Mouse (Mus musculus) spleen, embryonic (tissue): ENCODE results near the gene Pyroxd1.
"Not testable (repeated sequence)": the region's sequence is repeated elsewhere in the genome, so short reads cannot be mapped to it uniquely, and the experiment has no call there.

Source experiments
- CTCF ChIA-PET: fragments of 350-600 bp; sonication (Branson Sonifier 250); formaldehyde crosslinking; loops from one replicate; lab custom pipeline; 2022; lab: Charles Lee

Pyroxd1 gene

GRCm38 (mm10) chr6:142345440-142346038 lies at the start of gene Pyroxd1:
TSS of gene Pyroxd1 (plus strand) at chr6:142345654.
- CTCF ChIA-PET, result interaction anchor here (0.5 kb wide), 1 partner anchor 1699 kb away, joined by 7 read pairs; no protein-coding TSS in a partner anchor

DNA sequence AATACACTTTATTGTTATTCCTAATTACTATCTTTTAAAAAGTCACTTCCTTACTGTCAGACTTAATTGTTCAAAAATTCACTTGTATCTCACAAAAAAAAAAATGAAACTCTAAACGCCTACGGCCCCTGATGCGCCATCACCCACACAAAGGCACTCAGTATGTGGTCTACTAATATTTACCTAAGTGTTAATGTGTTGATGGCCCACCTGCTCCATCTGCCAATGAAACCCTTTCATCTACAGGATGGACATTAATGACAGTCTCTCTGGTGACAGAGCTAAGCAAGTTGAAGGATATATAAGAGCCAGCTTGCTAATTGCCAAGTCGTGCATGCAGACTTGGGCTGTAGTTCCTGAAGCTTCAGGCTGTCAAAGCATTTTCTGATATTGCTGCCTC lies 47.4 kb upstream of the Pyroxd1 start, which contains the start of gene Iapp:
Gene Iapp (plus strand): TSS at position 326 of the 400 bp plus-strand sequence.
- CTCF ChIA-PET, result no interaction called here

DNA sequence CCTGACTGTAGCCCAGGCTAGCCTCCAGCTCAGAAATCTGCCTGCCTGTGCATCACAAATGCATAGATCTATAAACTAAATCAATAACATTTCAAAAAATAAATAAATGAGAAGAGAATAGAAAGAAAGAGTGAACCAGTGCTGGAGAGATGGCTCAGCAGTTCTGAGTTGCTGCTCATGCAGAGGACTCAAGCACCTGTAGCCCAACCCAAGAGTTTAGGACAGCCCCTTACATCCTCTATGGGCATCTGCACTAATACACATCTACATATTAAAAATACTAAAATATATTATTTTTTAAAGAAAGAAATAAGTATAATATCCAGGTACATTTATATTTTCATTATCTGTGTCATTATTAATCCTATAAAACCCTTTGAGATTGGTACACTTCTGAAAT lies 40.4 kb upstream of the Pyroxd1 start:
- CTCF ChIA-PET, result no interaction called here

DNA sequence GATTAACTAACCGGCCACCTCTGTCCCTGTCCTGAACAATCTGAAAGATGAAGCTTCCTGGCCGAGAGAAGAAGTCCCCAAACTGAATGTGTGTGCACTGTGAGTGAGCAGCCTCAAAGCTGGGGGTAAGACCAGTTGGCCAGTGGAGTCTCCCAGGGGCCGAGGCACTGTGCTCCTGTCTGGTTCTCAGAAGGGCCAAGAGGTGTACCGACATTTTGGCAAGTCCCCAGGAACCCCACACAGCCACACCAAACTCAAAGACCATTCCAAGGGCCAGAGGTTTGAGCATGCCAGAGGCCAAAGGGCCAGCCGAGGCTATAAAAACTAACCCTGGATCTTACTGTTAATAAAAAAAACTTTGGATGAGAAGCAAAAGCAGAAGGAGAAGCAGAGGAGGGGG lies 31.2 kb upstream of the Pyroxd1 start:
- CTCF ChIA-PET, result no interaction called here

DNA sequence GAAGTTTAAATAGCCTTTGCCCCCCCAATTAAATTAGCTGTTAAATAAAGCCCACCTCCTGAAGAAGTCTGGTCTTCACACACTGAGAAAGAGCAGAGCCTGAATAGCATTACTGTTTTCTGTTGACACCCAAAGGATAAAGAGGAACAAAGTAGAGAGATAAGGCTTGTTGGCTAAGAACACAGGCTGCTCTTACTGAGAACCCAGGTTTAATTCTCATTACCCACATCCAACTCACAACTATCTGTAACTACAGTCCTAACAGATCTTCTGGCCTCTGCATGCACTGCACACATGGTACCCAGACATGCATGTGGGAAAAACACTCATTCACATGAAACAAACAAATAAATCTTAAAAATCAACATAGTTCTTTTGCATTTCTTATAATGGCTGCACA lies 28.3 kb upstream of the Pyroxd1 start:
- CTCF ChIA-PET, result no interaction called here

DNA sequence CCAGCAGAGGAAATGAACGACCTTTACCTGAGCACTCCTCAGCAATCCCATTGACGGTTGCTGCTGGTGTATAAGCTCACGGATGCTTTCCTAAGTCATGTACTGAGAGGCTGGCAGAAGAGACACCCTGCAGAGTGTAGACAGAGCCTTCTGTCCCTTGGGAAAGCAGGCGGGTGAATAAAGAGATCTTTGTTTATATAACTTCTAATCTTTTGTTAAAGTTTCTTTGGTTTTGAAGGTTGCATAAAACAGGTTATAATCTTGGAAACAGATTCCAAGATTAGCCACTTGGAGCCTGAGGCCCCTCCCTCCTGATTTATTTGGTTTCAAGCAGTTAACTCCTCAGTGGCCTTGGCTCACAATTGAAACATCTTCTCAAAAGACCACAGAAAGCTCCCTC lies 22.6 kb upstream of the Pyroxd1 start, which contains the start of gene Slco1a5:
Gene Slco1a5 (minus strand): TSS at position 101 of the 400 bp plus-strand sequence.
- CTCF ChIA-PET, result no interaction called here

- CTCF ChIA-PET, result no interaction called here
These were observed 18.9 kb upstream of the Pyroxd1 start for GRCm38 (mm10) chr6:142326598-142326997.

DNA sequence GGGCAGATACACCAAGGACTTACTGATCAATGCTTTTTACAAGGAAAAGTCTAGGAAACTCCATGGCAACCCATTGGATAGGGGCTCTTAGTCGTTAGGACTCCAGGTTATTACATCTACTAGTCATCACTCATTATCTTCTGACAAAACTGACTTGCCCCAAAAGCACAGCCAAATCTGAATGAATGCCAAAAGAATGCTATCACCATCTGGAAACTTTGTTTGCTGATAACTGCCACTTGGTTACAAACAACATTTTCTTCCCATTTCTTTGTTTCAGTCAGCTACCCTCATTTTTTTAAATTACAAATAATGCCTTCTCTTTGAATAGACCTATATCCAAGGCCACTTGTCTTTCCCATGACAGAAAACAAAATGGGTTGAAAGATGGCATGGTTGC lies 16.3 kb upstream of the Pyroxd1 start:
- CTCF ChIA-PET, result no interaction called here

- CTCF ChIA-PET, result no interaction called here
These were observed 6.5 kb upstream of the Pyroxd1 start for GRCm38 (mm10) chr6:142338961-142339360.

DNA sequence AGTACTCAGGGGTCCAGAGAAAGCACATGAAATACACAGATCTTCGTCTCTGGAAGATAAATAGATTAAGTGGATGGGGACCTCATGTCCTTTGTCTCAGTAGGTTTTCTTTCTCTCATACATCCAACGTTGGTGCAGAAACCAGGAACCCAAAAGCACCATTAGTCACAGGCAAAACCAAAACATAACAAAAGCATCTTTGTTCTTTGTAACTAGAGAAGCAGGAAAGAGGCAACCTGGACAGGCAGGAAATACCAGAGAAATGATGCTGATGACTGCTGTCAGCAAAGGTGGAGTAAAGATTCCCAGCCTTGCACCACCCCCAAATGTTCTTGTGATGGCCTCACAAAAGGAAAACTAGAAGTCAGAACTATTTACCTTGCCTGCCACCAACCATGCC lies 5.9 kb upstream of the Pyroxd1 start:
- CTCF ChIA-PET, result no interaction called here

GRCm38 (mm10) chr6:142343561-142343960 lies 1.9 kb upstream of the Pyroxd1 start:
- CTCF ChIA-PET, result no interaction called here

DNA sequence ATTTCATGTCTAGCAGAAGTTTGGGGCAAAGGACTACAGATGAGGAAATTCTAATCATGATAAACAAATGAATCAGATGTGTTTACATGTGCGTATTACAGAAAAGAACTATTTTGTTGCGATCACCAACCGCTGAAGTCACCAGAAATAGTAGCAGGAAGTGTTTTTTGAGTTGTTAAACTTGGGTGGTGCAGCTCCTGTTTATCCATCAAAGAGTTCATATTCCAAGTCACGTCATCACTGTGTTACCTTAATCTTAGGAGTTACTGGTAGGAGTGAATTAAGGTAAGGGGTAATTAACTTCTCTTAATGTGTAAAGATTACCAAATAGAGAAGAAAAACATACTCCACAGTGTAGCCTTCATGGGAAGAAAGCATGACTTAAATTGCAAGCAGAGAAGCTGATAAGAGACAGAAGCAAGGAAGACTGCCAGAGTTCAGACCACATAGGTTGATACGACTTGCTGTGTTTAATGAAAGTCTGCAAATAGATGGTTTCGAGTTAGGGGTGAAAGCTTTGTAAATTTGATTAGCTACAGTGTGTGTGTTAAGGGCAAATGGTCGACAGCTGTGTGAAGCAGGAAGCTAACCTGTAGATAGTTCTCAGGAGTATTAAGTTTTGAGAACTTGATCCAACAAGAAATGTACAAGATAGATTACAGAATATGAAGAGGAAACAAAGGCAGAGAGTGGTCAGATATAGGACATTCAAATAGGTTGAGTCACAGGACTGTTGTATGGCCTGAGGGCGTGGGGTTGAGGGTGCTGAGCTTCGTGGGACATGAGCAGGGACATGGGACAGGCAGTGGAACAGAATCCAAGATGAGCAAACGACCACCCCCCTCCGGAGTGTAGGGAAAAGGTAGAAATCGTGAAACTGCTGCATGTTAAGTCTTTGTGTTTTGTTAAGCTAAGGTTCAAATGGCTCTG lies 992 bp downstream of the Pyroxd1 start:
- CTCF ChIA-PET, result no interaction called here

DNA sequence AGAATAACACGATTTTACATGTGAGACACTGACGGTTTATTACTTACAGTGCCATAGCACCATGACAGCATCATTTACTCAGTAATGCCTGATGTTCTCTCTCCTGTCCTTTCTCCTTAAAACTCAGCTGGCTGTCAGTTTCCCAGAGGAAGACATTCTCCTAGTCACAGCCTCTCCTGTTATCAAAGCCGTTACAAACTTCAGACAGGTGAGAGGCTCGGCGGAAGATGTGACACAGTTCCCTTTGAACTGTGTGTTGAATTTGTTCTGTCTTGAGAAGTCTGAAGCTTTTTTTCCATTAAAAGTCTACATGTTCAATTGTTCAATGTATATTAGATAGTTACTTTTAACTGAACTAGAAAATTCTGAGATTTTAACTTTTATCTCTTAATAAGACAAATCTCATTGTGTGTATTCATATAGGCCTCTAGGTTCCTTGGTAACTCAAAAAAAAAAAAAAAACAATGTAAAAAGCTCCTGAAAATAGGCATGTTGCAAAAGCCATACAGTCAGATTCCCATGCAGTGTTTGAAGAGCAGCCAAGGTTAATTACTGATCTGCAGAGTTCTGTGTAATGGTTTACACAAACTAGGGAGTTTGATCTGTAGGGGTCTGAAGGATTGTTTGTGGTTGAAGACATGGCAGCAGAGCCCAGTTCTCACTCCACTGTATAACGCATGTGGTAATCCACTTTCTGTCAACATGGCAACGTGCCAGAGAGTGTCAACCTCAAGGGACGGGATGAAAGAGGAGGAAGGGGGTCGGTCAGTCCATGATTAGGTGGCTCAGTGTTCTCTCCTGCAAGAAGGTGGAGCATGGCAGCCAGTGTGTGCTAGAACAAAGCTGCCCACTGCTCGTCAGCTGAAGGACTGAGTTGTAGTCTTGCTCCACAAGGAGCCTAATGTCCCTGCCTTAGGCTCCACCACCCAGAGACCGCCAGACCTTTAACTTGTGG lies 2.3 kb downstream of the Pyroxd1 start:
- CTCF ChIA-PET, result interaction anchor here (0.6 kb wide), 1 partner anchor 1594 kb away, joined by 3 read pairs; no protein-coding TSS in a partner anchor

DNA sequence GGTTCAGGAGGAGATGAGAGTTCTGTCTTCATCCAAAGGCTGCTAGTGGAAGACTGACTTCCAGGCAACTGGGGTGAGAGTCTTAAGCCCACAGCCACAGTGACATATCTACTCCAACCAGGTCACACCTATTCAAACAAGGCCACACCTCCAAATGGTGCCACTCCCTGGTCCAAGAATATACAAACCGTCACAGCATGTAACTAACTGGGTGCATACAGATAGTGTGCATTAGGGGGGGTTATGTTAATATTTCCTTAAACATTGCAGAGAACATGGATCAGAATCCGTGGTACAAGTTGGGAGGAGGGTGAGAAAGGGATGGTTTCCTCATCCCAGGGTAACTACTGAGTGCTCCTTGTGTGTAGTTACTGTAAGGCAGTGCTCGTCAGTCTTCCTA lies 6.6 kb downstream of the Pyroxd1 start:
- CTCF ChIA-PET, result not testable (repeated sequence)

GRCm38 (mm10) chr6:142357106-142357505 lies 11.7 kb downstream of the Pyroxd1 start:
- CTCF ChIA-PET, result no interaction called here

DNA sequence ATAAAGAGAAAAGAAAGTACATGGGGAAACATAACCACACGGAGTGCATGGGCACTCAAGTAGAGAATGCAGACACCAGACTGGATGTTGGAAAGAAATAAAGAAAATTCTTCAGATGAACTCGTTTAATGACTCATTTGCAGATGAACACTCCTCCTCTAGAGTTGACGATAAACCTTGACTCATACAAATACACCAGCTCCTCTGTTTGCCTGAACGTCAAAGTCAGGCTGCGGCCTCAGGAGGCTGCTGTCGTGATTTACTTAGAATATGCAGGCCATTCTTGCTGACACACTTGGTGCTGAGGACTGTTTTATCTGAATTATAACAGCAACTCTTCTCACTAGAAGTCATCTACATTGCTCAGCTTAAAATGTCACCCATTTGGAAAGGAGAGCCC lies 16.6 kb downstream of the Pyroxd1 start:
- CTCF ChIA-PET, result no interaction called here

DNA sequence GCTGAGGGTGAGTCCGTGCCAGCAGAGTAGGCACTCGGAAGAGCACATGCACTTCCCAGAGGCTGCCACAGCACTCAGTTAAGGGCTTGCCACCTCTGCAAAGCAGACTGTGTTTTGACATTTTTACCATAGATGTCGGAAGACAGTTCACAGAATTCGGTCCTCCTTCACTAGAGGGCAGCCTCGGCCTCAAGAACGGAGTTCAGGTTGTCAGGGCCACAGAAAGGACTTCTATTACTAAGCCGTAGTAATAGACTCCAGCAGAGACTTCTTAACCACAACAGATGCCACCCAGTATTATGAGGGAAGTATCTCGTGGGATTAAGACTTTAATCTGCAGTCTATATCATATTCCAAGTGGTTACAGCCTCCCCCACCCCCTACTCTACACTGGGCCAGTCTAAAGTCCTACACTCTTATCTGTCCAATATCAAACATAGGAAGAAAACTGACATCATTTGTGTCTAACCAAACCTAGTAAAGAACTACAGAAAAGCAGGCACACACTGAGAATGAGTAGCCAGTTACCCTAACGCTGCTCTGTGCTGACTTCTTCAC lies 17.6 kb downstream of the Pyroxd1 start:
- CTCF ChIA-PET, result no interaction called here

GRCm38 (mm10) chr6:142365742-142366472 lies 20.5 kb downstream of the Pyroxd1 start:
- CTCF ChIA-PET, result no interaction called here

- CTCF ChIA-PET, result interaction anchor here (0.7 kb wide), 1 partner anchor 24 kb away, joined by 3 read pairs; no protein-coding TSS in a partner anchor
These were observed 21.1 kb downstream of the Pyroxd1 start for GRCm38 (mm10) chr6:142366473-142367018.

DNA sequence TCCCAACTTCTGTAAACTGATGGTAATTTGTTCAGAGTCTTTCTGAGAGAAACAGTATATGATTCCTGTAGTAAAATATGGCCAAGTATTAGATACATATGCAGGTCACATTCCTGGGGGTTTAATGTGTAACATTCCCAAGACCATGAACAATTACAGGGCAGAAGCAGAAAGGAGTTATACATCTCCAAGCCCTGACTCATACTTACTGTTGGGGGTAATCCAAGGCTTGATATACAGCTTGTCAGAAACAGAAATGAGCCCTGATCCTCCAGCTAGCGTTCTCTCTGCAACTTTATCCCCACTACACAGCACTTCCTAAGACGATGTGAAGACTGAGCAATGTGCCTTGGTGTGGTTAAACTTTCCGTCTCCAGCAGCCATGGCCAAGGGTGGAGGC lies 22.1 kb downstream of the Pyroxd1 start:
- CTCF ChIA-PET, result no interaction called here
